In genomic region chr19:38025254-38026041, GRCm38 (mm10) we compare ENCODE assay signal across 7 mouse cellular contexts. TPM values are rescaled to one million over a fixed set of nuclear protein-coding genes. Genes with fewer than 3 reads are reported as not detected.
DNase-seq lines count a peak whose midpoint lies in the region; ATAC-seq and TF ChIP-seq lines count a peak whose summit lies in the region.

No protein-coding gene starts in this region.

- ATAC-seq in intestine, postnatal 0 days: peak; percentile 71
- no peak for ATAC-seq in forebrain, embryonic 12.5 days (ENCODE audit: low FRiP score)

- H3K27ac ChIP-seq in intestine, postnatal 0 days (ENCODE audit: low read depth, low read length): peak overlapping the region; percentile 15; the same call in 1 of the 2 replicates
- no peak overlapping the region for H3K27ac ChIP-seq in forebrain, embryonic 12.5 days

- no peaks in the 10 kb centered on the region for H3K36me3 ChIP-seq in intestine, postnatal 0 days (ENCODE audit: control insufficient read depth, insufficient read depth)
- H3K36me3 ChIP-seq in forebrain, embryonic 12.5 days (replicated peaks): no peaks in the 10 kb centered on the region

- H3K27me3 ChIP-seq in intestine, postnatal 0 days (replicated peaks; ENCODE audit: control insufficient read depth, insufficient read depth, low read length): no peaks in the 10 kb centered on the region
- no peaks in the 10 kb centered on the region for H3K27me3 ChIP-seq in forebrain, embryonic 12.5 days

- H3K9me3 ChIP-seq in intestine, postnatal 0 days (ENCODE audit: control insufficient read depth): no peaks in the 10 kb centered on the region
- no peaks in the 10 kb centered on the region for H3K9me3 ChIP-seq in forebrain, embryonic 12.5 days

- WGBS in intestine, postnatal 0 days: 44% methylated on average over 6 of the region's 9 CpGs
- WGBS in forebrain, embryonic 12.5 days: 36% methylated on average over 8 of the region's 9 CpGs

- DNase-seq in Muller cell, postnatal 12 days (ENCODE audit: inconsistent ontology term): peak; percentile 91
- DNase-seq in brain, adult 2 months (ENCODE audit: low read depth, low spot score): peak; percentile 60
- peak; percentile 83 for DNase-seq in lung, postnatal 10 days
- DNase-seq in cerebellum, postnatal 36 days: no peak
- DNase-seq in cerebellum, adult 9-10 months: no peak

- H3K4me1 ChIP-seq in intestine, postnatal 0 days (replicated peaks; ENCODE audit: control insufficient read depth, insufficient read depth, low read length): peaks cover 20% of the 10 kb centered on the region
- H3K4me1 ChIP-seq in forebrain, embryonic 12.5 days: peaks cover 11% of the 10 kb centered on the region; the same call in 1 of the 2 replicates

- no peak overlapping the region for H3K4me2 ChIP-seq in intestine, postnatal 0 days (replicated peaks; ENCODE audit: low read depth)
- no peak overlapping the region for H3K4me2 ChIP-seq in forebrain, embryonic 12.5 days

- no peak for TF ChIP-seq CTCF in intestine, postnatal 0 days (IDR thresholded peaks at IDR 0.05; ENCODE audit: low read depth)

- no peak overlapping the region for H3K4me3 ChIP-seq in intestine, postnatal 0 days (ENCODE audit: low read depth, low read length)
- H3K4me3 ChIP-seq in forebrain, embryonic 12.5 days (replicated peaks): no peak overlapping the region

- no peak overlapping the region for H3K9ac ChIP-seq in intestine, postnatal 0 days (ENCODE audit: low read depth, low read length)
- no peak overlapping the region for H3K9ac ChIP-seq in forebrain, embryonic 12.5 days

RNA-seq across cellular contexts. Expression of gene Myof, which starts 17.9 kb away (rescaled TPM):
- 5.9 and 6.6 TPM in 2 replicates for polyA plus RNA-seq in intestine, postnatal 0 days (2015; fragmentation: Nextera tagmentation; extraction: Ambion mirVana)
- polyA plus RNA-seq in forebrain, embryonic 12.5 days (2016; fragmentation: Nextera tagmentation; extraction: Ambion mirVana): 2.1 and 2.9 TPM in 2 replicates

RNA-seq across cellular contexts. Expression of gene Cep55, which starts 29.4 kb away (rescaled TPM):
- polyA plus RNA-seq in intestine, postnatal 0 days (2015; fragmentation: Nextera tagmentation; extraction: Ambion mirVana): 7.1 and 8.2 TPM in 2 replicates
- polyA plus RNA-seq in forebrain, embryonic 12.5 days (2016; fragmentation: Nextera tagmentation; extraction: Ambion mirVana): 52.9 and 54.7 TPM in 2 replicates

Comparison
In these comparisons a context has a peak if more than half of its experiments do, and no peak if none do; other contexts are left out.
1. DNase-seq: peak in Muller cell, postnatal 12 days (single experiment), brain, adult 2 months (single experiment) and lung, postnatal 10 days (single experiment); none in cerebellum, postnatal 36 days (0 of 2) and cerebellum, adult 9-10 months (single experiment).